Mouse (Mus musculus): ENCODE results near the gene Slc22a3.
A peak's percentile ranks its signal among the peaks of the same experiment; 100 is the strongest.

Slc22a3 gene

GRCm38 (mm10) chr17:12409346-12409944 is 98.1 kb downstream of the Slc22a3 start:
- no peak for DNase-seq (ENCODE audit: low spot score in 2 of 2)

- DNase-seq (ENCODE audit: low spot score in 2 of 2): no peak
Observed at GRCm38 (mm10) chr17:12403420-12403819, 104.1 kb downstream of the Slc22a3 start.

GRCm38 (mm10) chr17:12396163-12396677 is 111.3 kb downstream of the Slc22a3 start:
- no peak for DNase-seq (ENCODE audit: low spot score in 2 of 2)

DNA sequence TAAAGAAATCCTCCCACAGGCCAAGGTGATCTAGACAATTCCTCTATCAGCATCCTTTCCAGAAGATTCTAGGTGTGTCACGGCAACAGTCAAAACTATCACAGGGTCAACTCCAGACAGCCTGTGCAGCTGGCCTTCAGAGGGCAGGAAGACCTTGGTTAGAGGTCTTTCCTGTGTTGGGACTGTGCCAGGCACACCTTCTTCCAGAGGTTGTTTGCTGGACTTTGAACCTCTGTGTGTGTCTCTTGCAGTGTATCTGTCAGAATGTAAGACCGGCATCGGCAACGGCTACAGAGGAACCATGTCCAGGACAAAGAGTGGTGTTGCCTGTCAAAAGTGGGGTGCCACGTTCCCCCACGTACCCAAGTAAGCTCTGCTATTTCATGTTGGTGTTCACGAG is 119.3 kb downstream of the Slc22a3 start:
- no peak for DNase-seq (ENCODE audit: low spot score in 2 of 2)

DNA sequence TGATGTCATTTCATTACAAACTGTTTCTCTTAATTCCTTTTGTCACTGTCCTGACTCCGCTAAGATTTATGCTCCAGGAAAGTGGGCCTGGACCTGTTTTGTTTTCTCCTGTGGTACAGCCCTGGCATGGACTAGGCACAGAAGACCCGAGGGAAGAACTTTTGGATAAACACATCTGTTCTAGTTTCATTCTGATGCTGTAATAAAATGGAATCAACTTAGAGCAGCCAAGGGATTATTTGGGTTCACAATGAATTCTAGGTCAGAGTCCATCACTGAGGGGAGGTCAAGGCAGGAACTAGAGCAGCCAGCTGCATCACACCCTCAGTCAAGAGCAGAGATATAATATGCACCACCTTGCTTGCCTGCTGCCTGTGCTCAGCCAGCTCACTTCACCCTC is 119.7 kb downstream of the Slc22a3 start:
- no peak for DNase-seq (ENCODE audit: low spot score in 2 of 2)

GRCm38 (mm10) chr17:12385049-12385794 is 122.3 kb downstream of the Slc22a3 start:
- DNase-seq (ENCODE audit: low spot score in 2 of 2): no peak

DNA sequence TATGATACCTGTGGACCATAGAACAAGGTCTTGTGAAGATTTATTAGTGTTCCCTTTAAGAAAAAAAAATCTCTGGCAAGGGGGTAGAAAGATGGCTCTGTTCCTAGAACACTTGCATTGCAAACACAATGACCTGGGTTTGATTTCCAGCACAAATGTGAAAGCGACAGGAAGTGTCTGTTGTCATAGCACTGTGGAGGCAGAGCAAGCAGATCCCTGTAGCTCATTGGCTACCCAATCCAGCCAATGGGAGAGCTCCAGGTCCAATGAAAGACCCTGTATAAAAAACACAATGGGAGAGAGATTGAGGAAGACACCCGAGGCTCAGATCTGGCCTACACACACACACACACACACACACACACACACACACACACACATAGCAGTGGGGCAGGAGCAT is 125.0 kb downstream of the Slc22a3 start:
- DNase-seq (ENCODE audit: low spot score in 2 of 2): no peak

DNA sequence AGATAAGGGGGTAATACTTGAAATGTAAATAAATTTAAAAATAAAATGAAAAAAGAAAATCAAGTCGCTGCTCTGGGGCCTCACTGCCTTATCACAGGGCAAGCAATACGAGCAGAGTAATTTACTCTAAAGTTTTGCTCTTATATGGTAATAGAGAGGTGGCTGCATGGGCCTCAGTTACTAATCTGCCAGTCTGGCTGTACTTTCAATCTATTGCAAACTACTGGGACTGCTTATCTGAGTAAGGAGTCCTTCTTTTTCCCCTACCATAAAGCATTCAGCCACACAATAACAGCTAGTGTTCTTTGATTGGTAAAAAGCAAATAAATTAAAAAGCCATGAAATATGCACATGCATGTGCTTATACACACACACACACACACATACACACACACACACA is 125.9 kb downstream of the Slc22a3 start:
- no peak for DNase-seq (ENCODE audit: low spot score in 2 of 2)

DNA sequence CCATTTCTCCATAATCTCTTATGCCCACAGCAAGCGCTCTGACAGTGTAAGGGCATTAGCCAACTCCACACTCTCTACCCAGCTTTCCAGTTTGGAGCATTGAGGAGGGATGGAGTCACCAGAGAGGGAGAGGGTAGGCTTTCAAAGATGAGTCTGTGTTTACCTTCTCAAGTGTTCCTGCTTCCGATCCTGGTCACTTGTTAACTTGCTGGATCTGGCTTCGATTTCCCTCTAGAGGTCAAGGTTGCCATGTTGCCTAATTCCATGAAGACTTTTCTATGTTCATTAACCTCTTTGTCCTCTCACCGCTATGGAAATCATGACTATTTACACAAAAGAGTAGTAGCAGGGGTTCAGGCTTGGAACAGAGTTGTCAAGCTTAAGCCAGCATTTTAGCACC is 127.2 kb downstream of the Slc22a3 start:
- DNase-seq (ENCODE audit: low spot score in 2 of 2): no peak

DNA sequence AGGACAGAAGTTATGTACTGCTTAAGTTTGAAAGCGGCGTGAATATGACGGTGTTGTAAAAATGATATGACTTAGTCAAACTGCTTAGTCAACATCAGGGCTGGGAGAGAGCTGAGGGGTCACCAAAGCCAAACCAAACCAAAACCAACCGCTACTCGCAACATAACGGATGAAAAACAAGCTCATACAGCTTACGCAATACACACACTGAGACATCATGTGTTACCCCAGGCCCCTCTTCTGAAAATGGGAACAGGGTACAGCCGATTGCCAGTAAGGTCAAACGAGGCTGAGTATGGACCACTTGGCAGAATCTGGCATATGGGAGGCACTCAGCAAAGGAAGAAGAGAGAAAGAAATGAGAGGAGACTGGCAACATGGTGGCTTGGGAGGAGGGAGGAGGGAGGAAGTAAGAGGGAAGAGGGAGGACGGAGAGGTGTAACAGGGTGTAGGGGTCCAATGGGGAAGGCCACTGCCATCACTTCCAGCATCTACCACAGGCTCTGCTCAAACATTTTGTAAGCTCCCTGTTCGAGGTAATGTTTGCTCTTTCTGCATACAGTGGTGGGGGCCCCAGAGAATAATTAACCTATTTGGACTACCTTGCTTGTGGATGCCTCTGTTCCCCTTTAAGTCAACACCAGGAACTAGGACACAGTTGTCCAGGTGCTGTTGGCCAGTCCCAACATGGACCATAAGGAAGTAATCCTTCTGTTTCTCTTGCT is 129.4 kb downstream of the Slc22a3 start, which contains the start of gene Plg:
Plg (plus strand) TSS at position 628 of the 725 bp plus-strand sequence.
- no peak for DNase-seq (ENCODE audit: low spot score in 2 of 2)

- no peak for DNase-seq (ENCODE audit: low spot score in 2 of 2)
Observed at GRCm38 (mm10) chr17:12373601-12374144, 133.8 kb downstream of the Slc22a3 start.

GRCm38 (mm10) chr17:12372021-12372420 is 135.5 kb downstream of the Slc22a3 start:
- peak; percentile 36 to 51 for DNase-seq (ENCODE audit: low spot score in 2 of 2)

- peak in 1 of 2 experiments; percentile 11 for DNase-seq (ENCODE audit: low spot score in 2 of 2)
Observed at GRCm38 (mm10) chr17:12371310-12371925, 136.1 kb downstream of the Slc22a3 start.

- DNase-seq (ENCODE audit: low spot score in 2 of 2): no peak
Observed at GRCm38 (mm10) chr17:12370289-12370688, 137.2 kb downstream of the Slc22a3 start.

- DNase-seq (ENCODE audit: low spot score in 2 of 2): no peak
Observed at GRCm38 (mm10) chr17:12369393-12369792, 138.1 kb downstream of the Slc22a3 start.

Measured in urinary bladder, adult 18-20 months (tissue).